Mouse (Mus musculus) spleen, adult 2 months (tissue): ENCODE data around the gene Cmtm2a. TPM values are rescaled to one million over a fixed set of nuclear protein-coding genes. Genes with fewer than 3 reads are reported as not detected.
"Not testable (repeated sequence)": the region's sequence is repeated elsewhere in the genome, so short reads cannot be mapped to it uniquely, and the experiment has no call there.

ENCODE experiments used
- DNase-seq, 2 experiments: peaks; one replicate each; pipeline versions ENCODE4 v3.0.0 to v3.0.0-alpha.2; 2012 to 2021; ENCODE audit warnings: low spot score in 2 of 2, low read depth in 1 of 2
- H3K27ac ChIP-seq: fragments of 200-500 bp; 2 replicates; pipeline ENCODE4 v1.5.1; 2012; ENCODE audit warnings: low read length, inconsistent platforms; ENCODE audit not compliant: insufficient read depth
- H3K27me3 ChIP-seq: fragments of 200-500 bp; 2 replicates; pipeline ENCODE4 v1.6.1; 2012; ENCODE audit warnings: mild to moderate bottlenecking, moderate library complexity, low read length, inconsistent platforms; ENCODE audit not compliant: control insufficient read depth, insufficient read depth
- H3K36me3 ChIP-seq: fragments of 200-500 bp; 2 replicates; pipeline ENCODE4 v1.6.1; 2012; ENCODE audit warnings: mild to moderate bottlenecking, low read length, inconsistent platforms; ENCODE audit not compliant: control insufficient read depth, insufficient read depth
- H3K4me1 ChIP-seq: fragments of 200-500 bp; 2 replicates; pipeline ENCODE4 v1.6.1; 2011; ENCODE audit warnings: inconsistent platforms; ENCODE audit not compliant: control insufficient read depth, insufficient read depth, insufficient read length
- H3K4me3 ChIP-seq: fragments of 200-500 bp; 2 replicates; pipeline ENCODE4 v1.5.1; 2011; ENCODE audit warnings: mild to moderate bottlenecking, inconsistent platforms; ENCODE audit not compliant: insufficient read depth, insufficient read length; ENCODE audit errors: extremely low read depth
- CTCF ChIP-seq: fragments of 200-500 bp; IDR thresholded peaks from 2 replicates; pipeline ENCODE4 v1.5.1; 2011; ENCODE audit warnings: mild to moderate bottlenecking, inconsistent platforms; ENCODE audit not compliant: insufficient read depth, insufficient read length, insufficient replicate concordance; ENCODE audit errors: extremely low read depth
- POLR2A ChIP-seq: fragments of 200-500 bp; IDR thresholded peaks from 2 replicates; pipeline ENCODE4 v1.6.1; 2011; ENCODE audit warnings: low read depth, low read length, inconsistent platforms
- WGBS: fragments of 180-500 bp; shearing (Covaris S2); methylation state at CpG from one replicate; pipeline ENCODE4 v1.1.7; 2018; 5-methylcytosine and 5-hydroxymethylcytosine counted together
- polyA plus RNA-seq: library from polyadenylated mRNA; depleted of rRNA; stranded (reverse); fragments of >200 nt; gene quantifications from 2 replicates; pipeline ENCODE4 v1.2.3, GENCODE M21; 2012

Cmtm2a gene
- polyA plus RNA-seq, 1 experiment, result not detected

- Histone ChIP-seq H3K27me3 (no peaks in the 10 kb centered on the region), H3K4me3 (no peak overlapping the region), H3K36me3 (no peaks in the 10 kb centered on the region), H3K4me1 (no peaks in the 10 kb centered on the region), H3K27ac (no peak overlapping the region)
- DNase-seq, result no peak
- 65% methylated on average over 4 of the region's 4 CpGs for WGBS
- TF ChIP-seq CTCF, result no peak
- TF ChIP-seq POLR2A, result no peak
Observed at GRCm38 (mm10) chr8:104313311-104313710, 20.3 kb upstream of the Cmtm2a start.

GRCm38 (mm10) chr8:104312023-104312422, 19.0 kb upstream of the Cmtm2a start:
- not testable (repeated sequence) for H3K4me1 ChIP-seq, H3K4me3 ChIP-seq, H3K36me3 ChIP-seq, H3K27me3 ChIP-seq, H3K27ac ChIP-seq, DNase-seq
- WGBS, result 71% methylated on average over 3 of the region's 3 CpGs

- DNase-seq, H3K27me3 ChIP-seq, H3K27ac ChIP-seq, H3K4me3 ChIP-seq, H3K4me1 ChIP-seq, H3K36me3 ChIP-seq: not testable (repeated sequence)
- WGBS, result 90% methylated on average over 36 of the region's 36 CpGs
Observed at GRCm38 (mm10) chr8:104309441-104310155, 16.6 kb upstream of the Cmtm2a start, which contains the start of the genes Gm45711 and Cmtm1. Gene Gm45711 (minus strand): TSS chr8:104310081. Gene Cmtm1 (minus strand): TSS chr8:104310145.

- not testable (repeated sequence) for H3K27me3 ChIP-seq, H3K4me3 ChIP-seq, H3K4me1 ChIP-seq, H3K36me3 ChIP-seq, DNase-seq, H3K27ac ChIP-seq
- 59% methylated on average over 6 of the region's 6 CpGs for WGBS
Observed at GRCm38 (mm10) chr8:104308341-104308740, 15.4 kb upstream of the Cmtm2a start.

GRCm38 (mm10) chr8:104304962-104305361, 12.0 kb upstream of the Cmtm2a start:
- TF ChIP-seq CTCF, result no peak
- TF ChIP-seq POLR2A, result no peak
- no peak overlapping the region for H3K4me3 ChIP-seq
- no peak for DNase-seq
- no peak overlapping the region for H3K27ac ChIP-seq
- 88% methylated on average over 11 of the region's 11 CpGs for WGBS
- no peaks in the 10 kb centered on the region for H3K4me1 ChIP-seq
- H3K36me3 ChIP-seq, result no peaks in the 10 kb centered on the region
- H3K27me3 ChIP-seq, result no peaks in the 10 kb centered on the region

GRCm38 (mm10) chr8:104302536-104302935, 9.6 kb upstream of the Cmtm2a start:
- not testable (repeated sequence) for H3K4me1 ChIP-seq, H3K27me3 ChIP-seq, H3K4me3 ChIP-seq, DNase-seq, H3K27ac ChIP-seq, H3K36me3 ChIP-seq
- 94% methylated on average over 4 of the region's 4 CpGs for WGBS

- WGBS, result 46% methylated on average over 3 of the region's 3 CpGs
- H3K27me3 ChIP-seq, H3K4me1 ChIP-seq, H3K4me3 ChIP-seq, H3K36me3 ChIP-seq, H3K27ac ChIP-seq, DNase-seq: not testable (repeated sequence)
Observed at GRCm38 (mm10) chr8:104301577-104301976, 8.6 kb upstream of the Cmtm2a start.

GRCm38 (mm10) chr8:104294396-104294795, 1.4 kb upstream of the Cmtm2a start:
- Histone ChIP-seq H3K36me3 (no peaks in the 10 kb centered on the region), H3K27ac (no peak overlapping the region), H3K27me3 (no peaks in the 10 kb centered on the region), H3K4me1 (no peaks in the 10 kb centered on the region), H3K4me3 (no peak overlapping the region)
- no peak for DNase-seq
- TF ChIP-seq CTCF (no peak), POLR2A (no peak)
- WGBS, result 74% methylated on average over 1 of the region's 1 CpGs
